Mouse (Mus musculus) hindbrain, embryonic 15.5 days (tissue): ENCODE data around the gene Rasgef1b. TPM values are rescaled to one million over a fixed set of nuclear protein-coding genes. Genes with fewer than 3 reads are reported as not detected.
A peak's percentile ranks its signal among the peaks of the same experiment; 100 is the strongest.

Source experiments
- ATAC-seq: fragments of 200-750 bp; cut with Nextera tagmentation; 2 replicates; pipeline ENCODE4 v1.8.0; 2017; ENCODE audit warnings: low read depth, moderate number of reproducible peaks, moderate TSS enrichment; ENCODE audit not compliant: low FRiP score
- H3K27ac ChIP-seq: fragments of 300-500 bp; sonication (generic); replicated peaks from 2 replicates; pipeline ENCODE4 v1.5.1; 2015; ENCODE audit warnings: mild to moderate bottlenecking, inconsistent platforms
- H3K27me3 ChIP-seq: fragments of 300-500 bp; sonication (generic); 2 replicates; pipeline ENCODE4 v1.6.1; 2015; ENCODE audit warnings: control low read depth, inconsistent platforms
- H3K36me3 ChIP-seq: fragments of 300-500 bp; sonication (generic); 2 replicates; pipeline ENCODE4 v1.6.1; 2015; ENCODE audit warnings: control low read depth, inconsistent platforms
- H3K4me1 ChIP-seq: fragments of 300-500 bp; sonication (generic); replicated peaks from 2 replicates; pipeline ENCODE4 v1.6.1; 2015; ENCODE audit warnings: control low read depth, inconsistent platforms
- H3K4me2 ChIP-seq: fragments of 300-500 bp; sonication (generic); 2 replicates; pipeline ENCODE4 v1.6.1; 2015; ENCODE audit warnings: moderate library complexity, mild to moderate bottlenecking, inconsistent platforms
- H3K4me3 ChIP-seq: fragments of 300-500 bp; sonication (generic); 2 replicates; pipeline ENCODE4 v1.5.1; 2015; ENCODE audit warnings: mild to moderate bottlenecking, inconsistent platforms
- H3K9ac ChIP-seq: fragments of 300-500 bp; sonication (generic); 2 replicates; pipeline ENCODE4 v1.6.1; 2015; ENCODE audit warnings: inconsistent platforms
- H3K9me3 ChIP-seq: fragments of 300-500 bp; sonication (generic); 2 replicates; pipeline ENCODE4 v1.6.1; 2016; ENCODE audit warnings: control low read depth, inconsistent platforms
- WGBS: fragments of 180-500 bp; shearing (Covaris S2); methylation state at CpG from one replicate; pipeline ENCODE4 v1.1.7; 2015; 5-methylcytosine and 5-hydroxymethylcytosine counted together
- polyA plus RNA-seq: library from polyadenylated mRNA; unstranded; fragments of >200 nt; fragmentation: Nextera tagmentation; extraction: Ambion mirVana; gene quantifications from 2 replicates; pipeline ENCODE4 v1.2.1, GENCODE M21; 2015

The Rasgef1b gene
- polyA plus RNA-seq, 1 experiment from 2014 or later, result 54.2 TPM

DNA sequence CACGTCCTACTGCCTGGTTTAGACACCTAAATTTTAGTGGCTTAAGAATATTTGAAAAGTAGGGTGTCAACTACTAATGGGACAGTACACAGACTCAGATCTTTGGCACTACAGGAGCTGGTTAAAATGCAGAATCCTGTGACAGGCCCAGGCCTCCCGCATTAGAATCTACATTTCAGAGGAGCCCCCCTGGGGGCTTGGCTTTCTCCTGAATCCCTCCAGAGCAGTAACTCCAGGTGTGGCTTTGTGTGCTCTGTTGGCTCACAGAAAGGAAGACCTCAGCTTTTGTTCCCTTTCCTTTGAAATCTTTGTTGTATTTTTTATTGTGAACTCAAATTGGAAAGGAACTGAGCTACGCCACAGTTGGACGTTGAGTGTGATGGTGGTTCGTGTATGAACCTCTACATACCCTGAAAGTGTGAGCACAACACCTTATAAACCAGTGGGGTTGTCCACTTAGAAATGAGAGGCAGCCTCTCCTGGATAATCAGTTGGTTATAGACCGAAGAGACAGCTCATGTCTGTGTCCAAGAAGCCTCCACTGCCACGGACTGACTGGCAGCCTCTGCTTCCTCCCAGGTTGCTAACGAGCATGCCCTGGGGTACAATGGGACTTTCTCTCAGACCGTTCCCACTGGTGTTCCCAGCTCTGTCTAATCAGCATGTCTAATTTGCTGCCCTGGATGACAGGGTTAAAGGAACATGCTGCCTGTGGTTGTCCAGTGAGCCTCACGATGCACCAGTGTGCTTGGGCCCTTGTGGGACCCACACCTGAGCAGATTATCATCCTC lies 9.3 kb upstream of the Rasgef1b start:
- H3K4me3 ChIP-seq, result no peak overlapping the region
- no peak for ATAC-seq
- H3K36me3 ChIP-seq, result no peaks in the 10 kb centered on the region
- no peak overlapping the region for H3K9ac ChIP-seq
- H3K4me2 ChIP-seq, result no peak overlapping the region
- no peaks in the 10 kb centered on the region for H3K9me3 ChIP-seq
- peaks cover 13% of the 10 kb centered on the region for H3K4me1 ChIP-seq
- 22% methylated on average over 10 of the region's 10 CpGs for WGBS
- H3K27ac ChIP-seq, result no peak overlapping the region
- no peaks in the 10 kb centered on the region for H3K27me3 ChIP-seq

- H3K4me2 ChIP-seq, result peak overlapping the region; percentile 98
- no peaks in the 10 kb centered on the region for H3K9me3 ChIP-seq
- no peak overlapping the region for H3K4me3 ChIP-seq
- no peak for ATAC-seq
- H3K4me1 ChIP-seq, result peaks cover 28% of the 10 kb centered on the region
- H3K27me3 ChIP-seq, result peaks cover 7% of the 10 kb centered on the region; the same call in 1 of the 2 replicates
- no peaks in the 10 kb centered on the region for H3K36me3 ChIP-seq
- no peak overlapping the region for H3K9ac ChIP-seq
- no peak overlapping the region for H3K27ac ChIP-seq
- 84% methylated on average over 1 of the region's 1 CpGs for WGBS
Measured at GRCm38 (mm10) chr5:99729931-99730330, 1.1 kb upstream of the Rasgef1b start.

GRCm38 (mm10) chr5:99729361-99729882 lies 557 bp upstream of the Rasgef1b start:
- Histone ChIP-seq H3K4me2 (peak overlapping the region; percentile 98), H3K36me3 (no peaks in the 10 kb centered on the region), H3K9me3 (no peaks in the 10 kb centered on the region), H3K4me1 (peaks cover 30% of the 10 kb centered on the region), H3K4me3 (peak overlapping the region; percentile 69), H3K27me3 (peaks cover 7% of the 10 kb centered on the region; the same call in 1 of the 2 replicates), H3K9ac (peak overlapping the region; percentile 45; the same call in 1 of the 2 replicates), H3K27ac (peak overlapping the region; percentile 55)
- peak; percentile 81 for ATAC-seq
- 1% methylated on average over 18 of the region's 18 CpGs for WGBS

GRCm38 (mm10) chr5:99728027-99728451 lies 826 bp downstream of the Rasgef1b start:
- Histone ChIP-seq H3K36me3 (no peaks in the 10 kb centered on the region), H3K9ac (peak overlapping the region; percentile 88), H3K4me2 (peak overlapping the region; percentile 98), H3K27me3 (peaks cover 7% of the 10 kb centered on the region; the same call in 1 of the 2 replicates), H3K4me3 (peak overlapping the region; percentile 69), H3K4me1 (peaks cover 32% of the 10 kb centered on the region), H3K27ac (peak overlapping the region; percentile 91), H3K9me3 (no peaks in the 10 kb centered on the region)
- ATAC-seq, result peak; percentile 17; the same call in 1 of the 2 replicates
- under 1% methylated on average over 15 of the region's 15 CpGs for WGBS

DNA sequence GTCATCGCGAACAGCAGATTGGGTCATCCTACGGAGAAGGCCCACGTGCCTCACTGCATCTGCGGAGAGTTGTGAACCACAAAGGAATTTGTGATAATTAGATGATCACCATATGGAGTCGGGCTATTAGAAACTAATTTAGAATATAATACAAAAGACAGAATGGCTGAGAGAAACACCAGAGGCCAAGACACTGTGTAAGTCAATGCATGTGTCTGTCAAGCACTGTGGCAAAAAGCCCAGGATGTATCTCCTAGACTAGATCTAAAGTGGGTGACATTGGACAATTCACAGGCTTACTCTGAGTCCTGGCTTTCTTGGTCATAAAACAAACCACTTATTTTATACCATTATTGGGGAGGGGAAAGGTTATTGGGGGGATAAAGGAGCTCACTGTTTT lies 4.9 kb downstream of the Rasgef1b start:
- no peak for ATAC-seq
- Histone ChIP-seq H3K27me3 (no peaks in the 10 kb centered on the region), H3K4me1 (peaks cover 28% of the 10 kb centered on the region), H3K9ac (no peak overlapping the region), H3K4me2 (no peak overlapping the region), H3K36me3 (no peaks in the 10 kb centered on the region), H3K9me3 (no peaks in the 10 kb centered on the region), H3K27ac (no peak overlapping the region), H3K4me3 (no peak overlapping the region)
- WGBS, result 37% methylated on average over 6 of the region's 6 CpGs

DNA sequence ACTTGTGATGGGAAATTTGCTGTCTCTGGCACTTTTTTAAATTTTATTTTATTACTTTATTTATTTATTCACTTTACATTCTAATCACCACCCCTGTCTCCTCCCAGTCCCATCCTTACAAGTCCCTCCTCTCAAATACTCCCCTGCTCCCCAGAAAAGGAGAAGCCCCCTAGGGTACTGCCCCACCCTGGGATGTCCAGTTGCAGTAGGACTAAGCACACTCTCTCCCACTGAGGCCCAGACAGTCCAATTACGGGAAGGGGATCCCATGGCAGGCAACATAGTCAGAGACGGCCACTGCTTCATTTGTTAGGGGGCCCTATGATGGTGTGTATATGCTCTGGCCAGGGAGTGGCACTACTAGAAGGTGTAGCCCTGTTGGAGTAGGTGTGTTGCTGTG lies 6.6 kb downstream of the Rasgef1b start:
- H3K9me3 ChIP-seq, result no peaks in the 10 kb centered on the region
- no peak overlapping the region for H3K9ac ChIP-seq
- H3K4me2 ChIP-seq, result no peak overlapping the region
- no peak overlapping the region for H3K4me3 ChIP-seq
- peaks cover 15% of the 10 kb centered on the region for H3K4me1 ChIP-seq
- 0 out of 2 replicates have a peak, but pooled peaks have one; percentile 14 for ATAC-seq
- no peaks in the 10 kb centered on the region for H3K36me3 ChIP-seq
- no peaks in the 10 kb centered on the region for H3K27me3 ChIP-seq
- 83% methylated on average over 2 of the region's 2 CpGs for WGBS
- no peak overlapping the region for H3K27ac ChIP-seq

- no peaks in the 10 kb centered on the region for H3K27me3 ChIP-seq
- WGBS, result 29% methylated on average over 2 of the region's 2 CpGs
- no peaks in the 10 kb centered on the region for H3K36me3 ChIP-seq
- no peak for ATAC-seq
- no peak overlapping the region for H3K9ac ChIP-seq
- no peaks in the 10 kb centered on the region for H3K9me3 ChIP-seq
- H3K27ac ChIP-seq, result no peak overlapping the region
- H3K4me3 ChIP-seq, result no peak overlapping the region
- peaks cover 10% of the 10 kb centered on the region for H3K4me1 ChIP-seq
- no peak overlapping the region for H3K4me2 ChIP-seq
Measured at GRCm38 (mm10) chr5:99720554-99720953, 8.3 kb downstream of the Rasgef1b start.

DNA sequence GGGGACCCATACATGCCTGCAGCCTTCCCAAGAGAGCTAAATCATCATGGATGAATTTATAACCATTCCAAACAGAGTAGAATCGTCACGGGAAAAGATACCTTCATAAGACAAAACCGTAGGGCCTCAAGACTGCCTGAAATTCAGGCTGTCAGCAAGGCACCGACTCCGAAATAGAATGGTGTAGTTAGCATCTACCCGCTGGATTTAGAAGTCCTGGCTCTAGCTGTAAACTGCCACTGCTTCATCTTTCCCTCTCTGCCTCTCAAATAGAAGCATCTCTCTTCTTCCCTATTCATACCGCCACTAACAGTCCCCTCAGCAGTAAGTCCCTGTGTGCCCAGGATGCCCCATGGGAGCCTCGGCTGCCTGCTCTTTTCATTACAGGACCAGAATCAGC lies 10.9 kb downstream of the Rasgef1b start:
- Histone ChIP-seq H3K27ac (no peak overlapping the region), H3K4me2 (no peak overlapping the region), H3K9me3 (no peaks in the 10 kb centered on the region), H3K4me3 (no peak overlapping the region), H3K27me3 (no peaks in the 10 kb centered on the region), H3K36me3 (no peaks in the 10 kb centered on the region), H3K9ac (no peak overlapping the region), H3K4me1 (peaks cover 15% of the 10 kb centered on the region)
- WGBS, result 67% methylated on average over 8 of the region's 8 CpGs
- no peak for ATAC-seq

GRCm38 (mm10) chr5:99715281-99715744 lies 13.6 kb downstream of the Rasgef1b start:
- peaks cover 10% of the 10 kb centered on the region for H3K4me1 ChIP-seq
- H3K27me3 ChIP-seq, result no peaks in the 10 kb centered on the region
- peak overlapping the region; percentile 22; the same call in 1 of the 2 replicates for H3K4me2 ChIP-seq
- no peaks in the 10 kb centered on the region for H3K9me3 ChIP-seq
- WGBS, result 39% methylated on average over 5 of the region's 5 CpGs
- H3K27ac ChIP-seq, result peak overlapping the region; percentile 68
- ATAC-seq, result 0 out of 2 replicates have a peak, but pooled peaks have one; percentile 12
- H3K9ac ChIP-seq, result no peak overlapping the region
- no peaks in the 10 kb centered on the region for H3K36me3 ChIP-seq
- no peak overlapping the region for H3K4me3 ChIP-seq

DNA sequence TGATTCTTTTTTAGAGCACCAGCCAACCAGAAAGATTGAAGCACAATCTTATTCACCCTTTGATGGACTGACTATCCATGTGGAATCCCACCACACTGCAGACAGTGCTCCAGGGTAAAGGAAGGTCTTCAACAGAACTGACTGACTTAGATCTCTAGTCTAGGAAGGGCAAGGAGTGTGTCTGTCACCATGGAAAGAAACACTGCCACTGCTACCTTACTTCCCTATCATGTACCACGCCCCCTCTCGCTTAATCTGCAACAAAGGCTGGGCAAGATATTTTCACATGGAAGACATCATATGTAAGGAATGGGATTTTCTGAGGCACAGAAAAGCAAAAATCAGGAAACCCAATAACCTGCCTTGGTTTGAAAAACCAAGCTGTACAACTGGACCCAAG lies 16.9 kb downstream of the Rasgef1b start:
- Histone ChIP-seq H3K4me1 (peaks cover 10% of the 10 kb centered on the region), H3K36me3 (no peaks in the 10 kb centered on the region), H3K27ac (no peak overlapping the region), H3K27me3 (no peaks in the 10 kb centered on the region), H3K9ac (no peak overlapping the region), H3K4me3 (no peak overlapping the region), H3K9me3 (no peaks in the 10 kb centered on the region), H3K4me2 (no peak overlapping the region)
- 91% methylated on average over 2 of the region's 2 CpGs for WGBS
- ATAC-seq, result no peak

DNA sequence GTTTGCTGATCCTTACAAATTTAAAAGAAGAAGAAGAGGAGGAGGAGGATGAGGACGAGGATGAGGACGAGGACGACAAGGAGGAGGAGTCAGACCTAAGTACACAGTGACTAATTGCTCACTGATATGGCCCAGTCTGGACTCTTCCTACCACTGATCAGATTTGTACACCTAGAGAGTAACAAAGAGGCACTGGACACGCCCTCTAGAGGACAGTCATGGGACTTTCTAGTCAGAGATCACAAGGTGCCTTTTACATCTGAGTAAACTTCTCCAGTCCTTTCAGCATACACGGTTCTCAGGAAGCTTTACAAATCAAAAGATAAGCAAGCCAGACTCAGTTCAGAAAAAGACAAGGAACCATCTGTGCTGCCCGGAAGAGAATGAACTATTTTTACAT lies 20.2 kb downstream of the Rasgef1b start:
- Histone ChIP-seq H3K9ac (no peak overlapping the region), H3K27ac (no peak overlapping the region), H3K4me2 (no peak overlapping the region), H3K4me1 (no peaks in the 10 kb centered on the region), H3K9me3 (no peaks in the 10 kb centered on the region), H3K36me3 (no peaks in the 10 kb centered on the region), H3K4me3 (no peak overlapping the region), H3K27me3 (no peaks in the 10 kb centered on the region)
- no peak for ATAC-seq
- 50% methylated on average over 6 of the region's 6 CpGs for WGBS

GRCm38 (mm10) chr5:99707261-99707660 lies 21.6 kb downstream of the Rasgef1b start:
- Histone ChIP-seq H3K27me3 (no peaks in the 10 kb centered on the region), H3K36me3 (no peaks in the 10 kb centered on the region), H3K4me2 (no peak overlapping the region), H3K9me3 (no peaks in the 10 kb centered on the region), H3K27ac (no peak overlapping the region), H3K4me3 (no peak overlapping the region), H3K9ac (no peak overlapping the region), H3K4me1 (no peaks in the 10 kb centered on the region)
- ATAC-seq, result no peak
- 39% methylated on average over 6 of the region's 6 CpGs for WGBS
